Mouse (Mus musculus): Measurements from ENCODE around the gene Trim21. TPM values are rescaled to one million over a fixed set of nuclear protein-coding genes. Genes with fewer than 3 reads are reported as not detected.

Gene Trim21
- polyA plus RNA-seq, 1 experiment from 2014 or later, result 0.56 TPM

DNA sequence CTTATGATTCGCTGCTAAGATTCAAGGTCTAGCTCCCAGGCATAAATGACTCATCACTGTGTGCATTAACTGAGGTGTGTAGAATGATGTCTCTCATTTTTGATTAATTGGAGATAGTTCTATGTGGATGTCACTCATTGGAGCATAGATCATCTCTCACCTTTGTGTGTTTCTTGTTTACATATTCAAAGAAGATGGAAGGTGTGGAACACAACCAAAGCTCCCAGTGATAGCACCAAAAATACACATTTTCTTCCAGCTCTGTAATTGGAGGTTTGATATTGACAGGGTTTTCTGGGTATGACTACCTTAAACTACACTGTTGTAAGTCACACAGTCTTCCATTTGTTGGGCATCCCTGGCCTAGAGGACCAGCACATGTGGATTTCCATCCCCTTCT is 30.8 kb downstream of the Trim21 start, which contains the start of gene Olfr547:
TSS of gene Olfr547 (plus strand) at position 301 of the 400 bp plus-strand sequence.
- H3K9ac ChIP-seq, result no peak within 1 kb of the TSS
- ATAC-seq (ENCODE audit: insufficient number of reproducible peaks, insufficient read depth, low FRiP score, low TSS enrichment, low read depth), result no peak
- H3K27ac ChIP-seq, result no peak within 1 kb of the TSS
- no peak within 1 kb of the TSS for H3K4me2 ChIP-seq
- H3K4me3 ChIP-seq, result no peak within 1 kb of the TSS
- H3K9me3 ChIP-seq, result no peaks in the 10 kb centered on the region
- H3K36me3 ChIP-seq, result no peaks in the 10 kb centered on the region
- WGBS, result 75% methylated on average over 1 of the region's 1 CpGs
- no peaks in the 10 kb centered on the region for H3K27me3 ChIP-seq
- H3K4me1 ChIP-seq, result no peaks in the 10 kb centered on the region

DNA sequence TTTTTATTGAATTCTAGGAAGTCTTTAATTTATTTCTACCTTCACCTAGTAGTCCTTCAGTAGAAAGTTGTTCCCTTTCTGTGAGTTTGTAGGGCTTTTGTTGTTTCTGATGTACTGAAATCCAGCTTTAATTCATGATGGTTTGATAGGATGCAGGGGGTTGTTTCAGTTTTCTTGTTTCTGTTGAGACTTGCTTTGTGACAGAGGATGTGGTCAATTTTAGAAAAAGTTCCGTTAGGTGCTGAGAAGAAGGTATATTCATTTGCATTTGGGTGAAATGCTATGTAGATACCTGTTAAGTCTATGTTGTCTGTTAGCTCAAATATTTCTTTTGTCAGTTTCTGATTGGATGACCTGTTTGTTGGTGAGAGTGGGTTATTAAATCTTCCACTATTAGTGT is 36.2 kb downstream of the Trim21 start:
- Histone ChIP-seq H3K4me2 (no peak overlapping the region), H3K9me3 (no peaks in the 10 kb centered on the region), H3K4me1 (no peaks in the 10 kb centered on the region), H3K9ac (no peak overlapping the region), H3K4me3 (no peak overlapping the region), H3K27me3 (no peaks in the 10 kb centered on the region), H3K27ac (no peak overlapping the region), H3K36me3 (no peaks in the 10 kb centered on the region)
- ATAC-seq (ENCODE audit: insufficient number of reproducible peaks, insufficient read depth, low FRiP score, low TSS enrichment, low read depth), result no peak
- 68% methylated on average over 1 of the region's 1 CpGs for WGBS

DNA sequence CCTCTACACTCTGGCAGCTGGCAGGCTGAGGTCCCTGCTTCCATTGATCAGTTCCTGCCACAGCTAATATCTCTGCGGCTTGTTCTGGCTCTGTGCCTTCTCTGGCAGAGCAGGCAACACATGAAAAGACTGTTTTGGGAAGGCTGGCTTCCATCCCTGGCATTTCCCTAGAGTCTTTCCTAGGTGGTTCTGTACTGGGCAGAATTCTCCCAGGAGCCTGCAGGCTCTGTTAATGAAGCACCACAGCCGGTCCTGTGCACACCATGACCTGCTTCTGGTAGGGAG is 48.3 kb downstream of the Trim21 start:
- no peak overlapping the region for H3K4me3 ChIP-seq
- H3K9ac ChIP-seq, result no peak overlapping the region
- peaks cover 10% of the 10 kb centered on the region for H3K4me1 ChIP-seq
- H3K27ac ChIP-seq, result no peak overlapping the region
- no peaks in the 10 kb centered on the region for H3K36me3 ChIP-seq
- ATAC-seq (ENCODE audit: insufficient number of reproducible peaks, insufficient read depth, low FRiP score, low TSS enrichment, low read depth), result no peak
- WGBS, result 77% methylated on average over 2 of the region's 2 CpGs
- H3K27me3 ChIP-seq, result peaks cover 30% of the 10 kb centered on the region
- H3K9me3 ChIP-seq, result no peaks in the 10 kb centered on the region
- H3K4me2 ChIP-seq, result no peak overlapping the region

DNA sequence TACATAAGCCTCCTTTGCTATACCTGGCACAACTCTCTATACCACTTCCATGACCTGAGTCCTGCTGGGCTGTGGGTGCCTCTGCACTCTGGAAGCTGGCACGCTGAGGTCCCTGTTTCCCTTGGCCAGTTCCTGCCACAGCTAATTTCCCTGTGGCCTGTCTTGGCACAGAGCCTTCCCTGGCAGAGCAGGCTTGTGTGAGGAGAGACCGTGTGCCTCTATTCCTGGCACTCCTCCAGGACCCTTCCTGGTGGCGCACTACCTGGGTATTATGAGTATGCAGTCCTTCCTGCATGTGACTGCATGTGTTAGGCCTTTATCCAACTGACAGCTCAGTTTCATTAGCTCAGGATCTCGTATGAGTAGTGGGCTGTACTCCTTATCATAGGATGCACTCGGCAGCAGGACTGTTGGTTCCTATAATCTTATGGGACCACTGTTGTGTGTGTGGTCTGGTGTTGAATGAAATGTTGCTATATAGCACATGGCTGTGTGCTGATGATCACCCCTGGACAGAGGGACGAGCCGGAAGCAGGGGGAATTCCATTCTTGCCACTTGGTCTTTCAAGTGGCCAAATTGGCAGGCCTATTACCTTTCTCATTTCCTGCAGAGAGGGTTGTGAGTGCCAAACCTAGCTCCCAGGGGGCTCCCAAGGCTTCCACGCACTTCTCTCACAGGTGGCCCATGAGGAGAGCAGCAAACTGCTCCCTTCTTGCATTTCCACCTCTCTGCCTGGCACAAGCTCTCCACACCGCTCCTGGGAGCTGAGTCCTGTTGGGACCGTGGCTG is 48.8 kb downstream of the Trim21 start:
- Histone ChIP-seq H3K4me1 (peaks cover 10% of the 10 kb centered on the region), H3K27ac (no peak overlapping the region), H3K9ac (no peak overlapping the region), H3K4me2 (no peak overlapping the region), H3K27me3 (peaks cover 32% of the 10 kb centered on the region), H3K4me3 (no peak overlapping the region), H3K36me3 (no peaks in the 10 kb centered on the region), H3K9me3 (no peaks in the 10 kb centered on the region)
- no peak for ATAC-seq (ENCODE audit: insufficient number of reproducible peaks, insufficient read depth, low FRiP score, low TSS enrichment, low read depth)
- 56% methylated on average over 10 of the region's 10 CpGs for WGBS

DNA sequence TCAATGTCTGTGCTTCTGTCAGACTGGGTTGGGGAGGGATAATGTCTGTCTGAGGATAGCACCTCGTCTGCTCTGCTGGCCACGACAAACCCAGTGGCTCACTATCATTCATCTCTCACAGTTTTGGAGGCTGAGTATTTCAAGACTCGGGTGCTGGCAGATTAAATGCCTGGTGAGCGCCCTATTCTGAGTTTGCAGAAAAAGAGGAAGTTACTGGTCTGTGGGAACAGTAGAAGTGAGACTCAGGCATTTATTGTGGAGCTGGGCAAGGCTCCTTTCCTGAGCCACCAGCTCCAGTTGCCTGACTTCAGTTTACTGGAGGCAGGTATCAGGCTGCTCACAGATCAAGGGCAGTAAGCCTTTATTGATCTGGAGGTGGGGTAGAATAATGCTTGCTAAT is 51.1 kb downstream of the Trim21 start:
- 71% methylated on average over 4 of the region's 4 CpGs for WGBS
- Histone ChIP-seq H3K27ac (no peak overlapping the region), H3K9me3 (no peaks in the 10 kb centered on the region), H3K4me3 (no peak overlapping the region), H3K4me2 (no peak overlapping the region), H3K9ac (no peak overlapping the region), H3K4me1 (peaks cover 10% of the 10 kb centered on the region), H3K27me3 (peaks cover 32% of the 10 kb centered on the region), H3K36me3 (no peaks in the 10 kb centered on the region)
- no peak for ATAC-seq (ENCODE audit: insufficient number of reproducible peaks, insufficient read depth, low FRiP score, low TSS enrichment, low read depth)

DNA sequence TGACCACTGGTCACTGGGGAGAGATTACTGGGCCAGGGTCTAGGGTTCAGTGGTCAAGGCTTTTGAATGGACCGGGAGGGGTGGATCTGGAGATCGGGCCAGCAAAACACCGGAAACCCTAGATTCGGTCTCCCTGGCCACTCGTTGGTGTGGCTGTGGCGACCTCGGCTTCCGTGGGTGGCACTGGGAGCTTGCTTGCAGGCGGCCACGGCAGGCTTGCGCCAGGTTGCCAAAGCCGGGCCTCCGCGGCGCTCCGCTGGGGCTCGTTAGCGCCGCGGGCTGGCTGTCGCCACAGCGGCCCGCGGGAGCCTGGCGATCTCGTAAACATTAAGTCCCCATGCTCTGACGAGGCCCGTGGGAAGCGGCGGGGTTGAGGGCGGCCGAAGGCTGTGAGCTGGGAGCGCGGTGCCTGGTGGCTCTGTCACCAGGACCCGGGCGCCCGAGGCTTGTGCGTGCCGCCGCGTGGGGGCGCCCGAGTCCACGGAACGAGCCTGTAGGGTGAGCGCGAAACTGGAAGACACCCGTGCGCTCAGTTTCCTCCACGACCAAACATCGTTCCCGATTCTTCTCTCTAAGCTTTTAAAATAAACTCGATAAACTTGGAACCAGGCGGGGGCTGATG is 52.4 kb downstream of the Trim21 start:
- Histone ChIP-seq H3K36me3 (no peaks in the 10 kb centered on the region), H3K27ac (no peak overlapping the region), H3K4me2 (peak overlapping the region; percentile 88), H3K9ac (peak overlapping the region; percentile 74), H3K4me3 (peak overlapping the region; percentile 48), H3K4me1 (peaks cover 10% of the 10 kb centered on the region), H3K27me3 (peaks cover 32% of the 10 kb centered on the region), H3K9me3 (no peaks in the 10 kb centered on the region)
- ATAC-seq (ENCODE audit: insufficient number of reproducible peaks, insufficient read depth, low FRiP score, low TSS enrichment, low read depth), result peak; percentile 76
- WGBS, result under 1% methylated on average over 54 of the region's 54 CpGs

DNA sequence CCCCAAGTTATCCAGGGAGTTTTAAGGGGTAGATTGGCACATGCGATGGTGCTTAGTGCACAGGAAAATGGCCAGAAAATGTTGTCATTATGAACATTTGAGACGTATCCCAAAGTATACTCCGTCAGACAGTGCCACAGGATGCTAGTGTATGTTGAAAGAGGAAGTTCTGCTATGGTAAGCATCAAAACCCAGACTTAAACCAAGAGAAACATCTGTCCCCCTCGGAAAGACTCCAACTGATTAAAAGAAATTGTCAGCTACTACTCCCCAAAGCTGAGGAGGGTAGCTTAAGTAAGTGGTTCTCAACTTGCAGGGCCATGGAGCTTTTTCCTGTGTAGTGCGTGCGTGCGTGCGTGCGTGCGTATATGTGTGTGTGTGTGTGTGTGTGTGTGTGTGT is 53.4 kb downstream of the Trim21 start:
- ATAC-seq (ENCODE audit: insufficient number of reproducible peaks, insufficient read depth, low FRiP score, low TSS enrichment, low read depth), result no peak
- Histone ChIP-seq H3K27ac (no peak overlapping the region), H3K36me3 (no peaks in the 10 kb centered on the region), H3K9ac (no peak overlapping the region), H3K4me3 (no peak overlapping the region), H3K4me1 (peaks cover 9% of the 10 kb centered on the region), H3K4me2 (no peak overlapping the region), H3K9me3 (no peaks in the 10 kb centered on the region), H3K27me3 (peaks cover 32% of the 10 kb centered on the region)
- 88% methylated on average over 10 of the region's 10 CpGs for WGBS

DNA sequence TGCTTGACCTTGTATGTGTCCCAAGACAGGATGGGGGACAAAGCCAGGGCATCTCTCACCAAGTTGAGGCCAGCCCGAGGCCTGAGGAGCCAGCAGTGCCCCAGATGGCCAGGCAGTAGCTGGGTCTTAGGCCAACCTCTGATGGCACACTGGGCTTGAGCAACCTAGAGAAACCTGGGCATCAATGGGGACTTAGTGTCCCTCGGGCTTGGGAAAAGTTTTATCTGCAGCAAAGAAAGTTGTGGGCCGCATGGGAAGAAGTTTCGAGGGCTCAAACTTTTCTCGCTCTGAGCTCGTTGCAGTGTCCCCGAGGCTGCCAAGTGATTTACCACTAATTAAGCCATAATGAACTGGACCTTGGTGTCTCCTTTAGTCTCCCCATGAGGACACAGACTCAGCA is 55.6 kb downstream of the Trim21 start:
- Histone ChIP-seq H3K9ac (no peak overlapping the region), H3K9me3 (no peaks in the 10 kb centered on the region), H3K27ac (no peak overlapping the region), H3K36me3 (no peaks in the 10 kb centered on the region), H3K27me3 (peaks cover 24% of the 10 kb centered on the region), H3K4me2 (no peak overlapping the region), H3K4me1 (no peaks in the 10 kb centered on the region), H3K4me3 (no peak overlapping the region)
- ATAC-seq (ENCODE audit: insufficient number of reproducible peaks, insufficient read depth, low FRiP score, low TSS enrichment, low read depth), result no peak
- 74% methylated on average over 7 of the region's 7 CpGs for WGBS

DNA sequence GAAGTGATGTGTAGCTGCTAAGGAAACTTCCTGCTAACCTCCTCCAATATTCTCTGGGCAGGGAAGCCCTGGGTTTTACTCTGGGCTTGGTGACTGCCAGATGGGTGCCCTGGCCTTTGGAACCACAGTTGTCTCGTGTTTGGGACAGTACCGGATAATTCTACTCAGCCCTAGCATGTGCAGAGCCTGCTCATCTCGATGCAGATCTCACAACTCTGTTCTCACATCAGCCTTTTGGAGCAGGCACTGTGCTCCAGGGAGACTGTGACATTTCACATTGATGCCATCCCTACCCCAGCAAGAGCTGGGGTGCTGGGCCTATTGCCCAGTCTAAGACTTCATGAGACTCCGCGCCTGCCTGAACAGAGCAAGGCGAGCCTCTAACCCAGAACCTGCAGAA is 56.6 kb downstream of the Trim21 start:
- WGBS, result 84% methylated on average over 6 of the region's 6 CpGs
- no peak overlapping the region for H3K4me2 ChIP-seq
- H3K27me3 ChIP-seq, result peaks cover 13% of the 10 kb centered on the region
- ATAC-seq (ENCODE audit: insufficient number of reproducible peaks, insufficient read depth, low FRiP score, low TSS enrichment, low read depth), result no peak
- no peak overlapping the region for H3K27ac ChIP-seq
- no peak overlapping the region for H3K9ac ChIP-seq
- no peaks in the 10 kb centered on the region for H3K36me3 ChIP-seq
- H3K9me3 ChIP-seq, result no peaks in the 10 kb centered on the region
- no peak overlapping the region for H3K4me3 ChIP-seq
- no peaks in the 10 kb centered on the region for H3K4me1 ChIP-seq

DNA sequence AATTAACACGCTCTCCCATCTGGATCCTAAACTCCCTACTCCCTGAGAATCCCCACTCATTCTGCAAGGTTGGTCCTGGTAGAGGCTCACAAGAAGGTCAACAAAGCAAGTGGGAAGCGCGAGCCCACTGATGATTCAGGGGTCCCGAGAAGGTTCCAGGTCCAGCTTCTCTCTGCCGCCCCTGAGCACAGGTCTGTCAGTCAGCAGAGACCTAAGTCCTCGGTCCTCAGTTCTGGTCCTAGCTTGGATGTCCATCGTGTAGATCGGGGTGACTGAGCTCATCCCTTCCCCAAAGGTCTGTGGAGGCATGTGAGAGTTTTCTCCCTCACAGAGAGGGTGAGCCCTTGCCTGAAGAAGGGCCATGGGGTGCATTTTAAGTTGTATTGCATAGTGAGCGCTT is 57.2 kb downstream of the Trim21 start:
- no peak overlapping the region for H3K9ac ChIP-seq
- H3K4me2 ChIP-seq, result no peak overlapping the region
- H3K4me3 ChIP-seq, result no peak overlapping the region
- H3K36me3 ChIP-seq, result no peaks in the 10 kb centered on the region
- H3K9me3 ChIP-seq, result no peaks in the 10 kb centered on the region
- peaks cover 11% of the 10 kb centered on the region for H3K27me3 ChIP-seq
- no peak for ATAC-seq (ENCODE audit: insufficient number of reproducible peaks, insufficient read depth, low FRiP score, low TSS enrichment, low read depth)
- WGBS, result 85% methylated on average over 9 of the region's 9 CpGs
- H3K4me1 ChIP-seq, result no peaks in the 10 kb centered on the region
- H3K27ac ChIP-seq, result no peak overlapping the region
